Mouse (Mus musculus) myocyte (in vitro differentiated cells): ENCODE data around the gene Man2a2. TPM values are rescaled to one million over a fixed set of nuclear protein-coding genes. Genes with fewer than 3 reads are reported as not detected.

Experiments
- H3K27me3 ChIP-seq: one replicate; pipeline ENCODE4 v1.6.1; 2011; ENCODE audit not compliant: control insufficient read depth, insufficient read depth, insufficient read length
- H3K36me3 ChIP-seq: one replicate; pipeline ENCODE4 v1.6.1; 2011; ENCODE audit not compliant: control insufficient read depth, insufficient read depth
- H3K4me2 ChIP-seq: one replicate; pipeline ENCODE4 v1.6.1; 2011; ENCODE audit warnings: low read depth, control low read depth
- H3K4me3 ChIP-seq: one replicate; pipeline ENCODE4 v1.5.1; 2011; ENCODE audit warnings: mild to moderate bottlenecking, control low read depth, moderate library complexity
- H3K79me2 ChIP-seq: one replicate; pipeline ENCODE4 v1.6.1; 2011; ENCODE audit not compliant: control insufficient read depth, insufficient read depth
- H3ac ChIP-seq: one replicate; pipeline ENCODE4 v1.6.1; 2011; ENCODE audit not compliant: control insufficient read depth, insufficient read length
- CEBPB ChIP-seq: IDR thresholded peaks from 2 replicates; pipeline ENCODE4 v1.6.1; 2011; ENCODE audit warnings: mild to moderate bottlenecking, moderate library complexity; ENCODE audit not compliant: poor library complexity, insufficient read depth, severe bottlenecking
- E2F4 ChIP-seq: IDR thresholded peaks from one replicate; pipeline ENCODE4 v1.6.1; 2011; ENCODE audit warnings: mild to moderate bottlenecking, control low read depth, moderate library complexity; ENCODE audit not compliant: insufficient read depth
- MAX ChIP-seq: IDR thresholded peaks from one replicate; pipeline ENCODE4 v1.6.1; 2011; ENCODE audit warnings: low read depth, mild to moderate bottlenecking, control low read depth
- MYOD1 ChIP-seq, 3 experiments: IDR thresholded peaks; one replicate each; pipeline ENCODE4 v1.6.1; 2011; ENCODE audit warnings: control low read depth in 2 of 3, low read depth in 2 of 3, mild to moderate bottlenecking in 2 of 3, moderate library complexity in 1 of 3; ENCODE audit not compliant: insufficient read length in 2 of 3, control insufficient read depth in 1 of 3
- MYOG ChIP-seq, 3 experiments: IDR thresholded peaks; one replicate each; pipeline ENCODE4 v1.6.1; 2011; ENCODE audit warnings: control low read depth in 2 of 3, low read depth in 2 of 3, mild to moderate bottlenecking in 2 of 3; ENCODE audit not compliant: insufficient read length in 2 of 3, control insufficient read depth in 1 of 3, insufficient read depth in 1 of 3
- POLR2A ChIP-seq: IDR thresholded peaks from one replicate; pipeline ENCODE4 v1.6.1; 2011; ENCODE audit warnings: low read depth, mild to moderate bottlenecking, control low read depth, moderate library complexity; ENCODE audit not compliant: insufficient read length
- POLR2AphosphoS2 ChIP-seq: IDR thresholded peaks from one replicate; pipeline ENCODE4 v1.6.1; 2011; ENCODE audit warnings: low read depth, control low read depth; ENCODE audit not compliant: insufficient read length
- REST ChIP-seq: IDR thresholded peaks from one replicate; pipeline ENCODE4 v1.6.1; 2011; ENCODE audit warnings: mild to moderate bottlenecking, control low read depth, moderate library complexity; ENCODE audit not compliant: insufficient read depth, insufficient read length
- SRF ChIP-seq: IDR thresholded peaks from one replicate; pipeline ENCODE4 v1.6.1; 2011; ENCODE audit warnings: low read depth; ENCODE audit not compliant: control insufficient read depth, insufficient read length
- TCF12 ChIP-seq: IDR thresholded peaks from one replicate; pipeline ENCODE4 v1.6.1; 2011; ENCODE audit warnings: mild to moderate bottlenecking, control low read depth; ENCODE audit not compliant: poor library complexity, insufficient read depth, severe bottlenecking
- TCF3 ChIP-seq: IDR thresholded peaks from one replicate; pipeline ENCODE4 v1.6.1; 2011; ENCODE audit warnings: low read depth, control low read depth; ENCODE audit not compliant: insufficient read length
- USF1 ChIP-seq: IDR thresholded peaks from one replicate; pipeline ENCODE4 v1.6.1; 2011; ENCODE audit warnings: low read depth, mild to moderate bottlenecking, control low read depth, moderate library complexity
- polyA plus RNA-seq: library from polyadenylated mRNA; unstranded; fragments of >200 nt; fragmentation: generic; extraction: Trizol; gene quantifications from one replicate; pipeline ENCODE4 v1.2.1, GENCODE M21; 2012; ENCODE audit warnings: missing spikeins

The Man2a2 gene
- polyA plus RNA-seq, 1 experiment = 35.7 TPM

DNA sequence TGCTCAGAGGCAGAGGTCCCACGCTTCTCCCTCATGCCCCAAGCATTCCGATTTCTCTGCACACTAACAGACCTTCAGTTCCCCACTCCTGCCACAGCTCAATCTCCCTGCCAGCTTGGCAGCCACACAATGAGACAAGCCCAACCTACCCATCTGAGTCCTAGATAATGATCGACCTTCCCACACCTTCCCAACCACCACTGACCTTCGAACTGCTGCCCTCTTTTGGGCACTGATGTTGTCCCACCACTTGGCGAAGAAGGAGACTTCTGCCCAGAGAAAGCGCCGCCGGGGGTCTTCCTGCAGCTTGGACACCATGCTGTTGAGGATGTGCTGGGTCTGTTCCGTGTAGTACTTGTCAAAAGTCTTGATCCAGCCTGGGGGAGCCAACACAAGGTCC lies 3.2 kb downstream of the Man2a2 start:
- H3K27me3 ChIP-seq = no peaks in the 10 kb centered on the region
- no peak overlapping the region for H3ac ChIP-seq
- no peak for TF ChIP-seq USF1
- TF ChIP-seq MAX = no peak
- TF ChIP-seq MYOD1 (IDR thresholded peaks at IDR 0.05; ENCODE audit: control insufficient read depth in 1 of 3, insufficient read length in 2 of 3, low read depth in 2 of 3) = no peak
- no peak for TF ChIP-seq SRF
- no peak for TF ChIP-seq TCF3
- TF ChIP-seq E2F4 = no peak
- no peak for TF ChIP-seq POLR2AphosphoS2
- no peak for TF ChIP-seq TCF12
- TF ChIP-seq MYOG (IDR thresholded peaks at IDR 0.05; ENCODE audit: control insufficient read depth in 1 of 3, insufficient read depth in 1 of 3, insufficient read length in 2 of 3, low read depth in 2 of 3) = no peak
- no peak for TF ChIP-seq POLR2A
- no peak for TF ChIP-seq CEBPB
- no peak for TF ChIP-seq REST
- no peaks in the 10 kb centered on the region for H3K79me2 ChIP-seq
- H3K36me3 ChIP-seq = no peaks in the 10 kb centered on the region
- no peak overlapping the region for H3K4me2 ChIP-seq
- no peak overlapping the region for H3K4me3 ChIP-seq

DNA sequence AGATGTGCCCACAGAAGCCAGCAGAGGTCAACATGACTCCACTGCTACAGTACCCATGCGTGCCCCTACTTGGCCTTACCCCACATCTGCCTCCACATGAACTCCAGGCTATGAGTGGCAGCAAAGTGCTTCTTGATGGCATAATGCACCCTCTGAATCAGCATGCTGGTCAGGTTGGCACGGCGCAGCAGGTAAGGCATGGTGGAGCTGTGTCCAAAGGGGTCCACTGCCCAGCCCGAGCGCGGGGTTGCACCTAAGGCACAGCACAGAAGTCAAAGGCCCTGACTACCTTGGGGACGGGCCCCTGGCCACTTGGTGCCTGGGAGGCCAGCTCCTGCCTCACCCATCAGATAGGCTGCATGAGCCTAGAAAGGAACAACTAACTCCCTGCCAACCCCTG lies 3.9 kb downstream of the Man2a2 start:
- Histone ChIP-seq H3K27me3 (no peaks in the 10 kb centered on the region), H3ac (no peak overlapping the region), H3K4me3 (no peak overlapping the region), H3K36me3 (no peaks in the 10 kb centered on the region), H3K4me2 (no peak overlapping the region), H3K79me2 (no peaks in the 10 kb centered on the region)
- TF ChIP-seq POLR2A (no peak), MYOD1 (IDR thresholded peaks at IDR 0.05; ENCODE audit: control insufficient read depth in 1 of 3, insufficient read length in 2 of 3, low read depth in 2 of 3) (no peak), E2F4 (no peak)

- H3K4me2 ChIP-seq = no peak overlapping the region
- H3K79me2 ChIP-seq = no peaks in the 10 kb centered on the region
- no peak overlapping the region for H3K4me3 ChIP-seq
- no peak overlapping the region for H3ac ChIP-seq
- H3K36me3 ChIP-seq = peaks cover 6% of the 10 kb centered on the region
- no peaks in the 10 kb centered on the region for H3K27me3 ChIP-seq
- TF ChIP-seq TCF3 (no peak), POLR2AphosphoS2 (no peak), CEBPB (no peak), MYOD1 (IDR thresholded peaks at IDR 0.05; ENCODE audit: control insufficient read depth in 1 of 3, insufficient read length in 2 of 3, low read depth in 2 of 3) (no peak), MAX (no peak), TCF12 (no peak), POLR2A (no peak), REST (no peak), E2F4 (no peak), USF1 (no peak), MYOG (IDR thresholded peaks at IDR 0.05; ENCODE audit: control insufficient read depth in 1 of 3, insufficient read depth in 1 of 3, insufficient read length in 2 of 3, low read depth in 2 of 3) (no peak), SRF (no peak)
These were observed 5.4 kb downstream of the Man2a2 start for GRCm38 (mm10) chr7:80365759-80366158.

DNA sequence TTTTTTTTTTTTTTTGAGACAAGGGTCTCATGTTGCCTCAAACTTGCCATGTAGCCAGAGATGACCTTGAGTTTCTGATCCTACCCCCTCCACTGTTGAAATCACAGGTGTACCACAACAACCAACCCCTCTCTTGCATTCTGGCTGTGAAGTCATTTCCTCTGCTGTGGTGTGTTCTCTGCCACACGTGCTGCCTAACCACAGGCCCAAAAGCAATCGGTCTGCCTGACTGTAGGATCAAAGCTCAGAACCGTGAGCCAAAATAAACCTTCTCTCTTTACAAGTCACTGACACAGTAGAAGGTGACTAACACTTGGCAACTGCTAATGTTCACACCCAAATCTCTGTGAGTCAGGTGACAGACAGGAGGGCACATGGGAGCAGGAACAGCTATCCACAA lies 10.7 kb downstream of the Man2a2 start:
- TF ChIP-seq TCF3 (no peak), POLR2AphosphoS2 (no peak), REST (no peak), MYOD1 (IDR thresholded peaks at IDR 0.05; ENCODE audit: control insufficient read depth in 1 of 3, insufficient read length in 2 of 3, low read depth in 2 of 3) (no peak), TCF12 (no peak), USF1 (no peak), E2F4 (no peak), POLR2A (no peak), CEBPB (no peak), MYOG (IDR thresholded peaks at IDR 0.05; ENCODE audit: control insufficient read depth in 1 of 3, insufficient read depth in 1 of 3, insufficient read length in 2 of 3, low read depth in 2 of 3) (no peak), MAX (no peak), SRF (no peak)
- Histone ChIP-seq H3K4me2 (no peak overlapping the region), H3K27me3 (no peaks in the 10 kb centered on the region), H3K4me3 (no peak overlapping the region), H3K79me2 (no peaks in the 10 kb centered on the region), H3K36me3 (peaks cover 6% of the 10 kb centered on the region), H3ac (no peak overlapping the region)

DNA sequence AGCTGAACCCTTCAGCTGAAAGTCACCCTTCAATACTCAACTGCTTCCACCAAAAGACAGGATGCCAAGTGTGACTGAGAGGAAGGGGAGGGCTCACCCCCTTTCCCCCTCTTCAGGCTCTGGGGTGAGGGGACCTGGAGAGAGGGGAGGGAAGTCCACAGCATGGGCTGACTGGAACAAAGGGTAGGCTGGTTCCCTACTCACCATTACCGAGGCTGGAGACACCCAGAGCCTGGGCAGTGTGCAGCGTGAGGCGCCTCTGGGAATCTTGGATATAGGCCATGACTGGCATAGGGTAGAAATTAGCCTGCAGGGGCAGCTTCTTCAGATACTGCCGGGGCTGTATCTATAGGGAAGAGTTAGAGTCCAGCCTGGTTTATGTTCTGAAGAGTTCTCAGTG lies 13.1 kb downstream of the Man2a2 start:
- H3K4me3 ChIP-seq = no peak overlapping the region
- no peaks in the 10 kb centered on the region for H3K79me2 ChIP-seq
- no peaks in the 10 kb centered on the region for H3K27me3 ChIP-seq
- TF ChIP-seq E2F4 (no peak), TCF12 (no peak), USF1 (no peak), POLR2AphosphoS2 (no peak), CEBPB (no peak), TCF3 (no peak), REST (no peak), MYOD1 (IDR thresholded peaks at IDR 0.05; ENCODE audit: control insufficient read depth in 1 of 3, insufficient read length in 2 of 3, low read depth in 2 of 3) (no peak)
- H3ac ChIP-seq = no peak overlapping the region
- peaks cover 6% of the 10 kb centered on the region for H3K36me3 ChIP-seq
- H3K4me2 ChIP-seq = no peak overlapping the region
